Mouse (Mus musculus) olfactory bulb, adult 2 months (tissue): ENCODE results near the gene Fhit.

Experiments
- CTCF ChIP-seq: fragments of 200-500 bp; IDR thresholded peaks from 2 replicates; pipeline ENCODE4 v1.5.1; 2012; ENCODE audit warnings: low read depth, mild to moderate bottlenecking, low read length, moderate library complexity; ENCODE audit not compliant: insufficient read depth
- POLR2A ChIP-seq: fragments of 200-500 bp; IDR thresholded peaks from 2 replicates; pipeline ENCODE4 v1.6.1; 2012; ENCODE audit warnings: mild to moderate bottlenecking, low read depth, low read length, moderate library complexity; ENCODE audit not compliant: insufficient read depth

DNA sequence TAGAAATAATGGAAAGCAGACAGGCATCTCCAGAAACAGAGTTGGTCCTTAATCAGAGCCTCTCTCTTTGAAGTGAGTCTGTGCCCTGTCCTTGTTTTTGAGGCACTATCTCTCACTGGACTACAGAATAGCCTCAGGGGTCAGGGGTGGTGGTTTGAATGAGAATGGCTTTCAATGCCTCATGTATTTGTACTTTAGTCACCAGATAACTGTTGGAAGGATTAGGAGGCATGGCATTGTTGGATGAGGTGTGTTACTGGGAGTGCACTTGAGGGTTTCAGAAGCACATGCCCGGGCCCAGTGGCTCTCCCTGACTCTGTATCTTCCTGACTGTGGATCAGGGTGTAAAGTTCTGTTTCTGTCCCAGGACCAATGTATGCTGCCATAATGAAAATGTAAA, 1463.2 kb downstream of the Fhit start:
- TF ChIP-seq POLR2A (no peak), CTCF (no peak)
